Comparison of ENCODE assay signal across 11 mouse cellular contexts in genomic region chr13:54260318-54260717, GRCm38 (mm10).
DNase-seq lines count a peak whose midpoint lies in the region; ATAC-seq lines count a peak whose summit lies in the region.
"Had no signal": no experiment of that assay in that cellular context is flagged by ENCODE, and none has a peak within 500 bp of the region (broad histone marks: within the 10 kb centered on the region; RNA-seq: fewer than 3 reads in every experiment).

No protein-coding gene starts in this region.

- no peak overlapping the region for H3K9ac ChIP-seq in hindbrain, embryonic 12.5 days
- H3K9ac ChIP-seq: limb, embryonic 15.5 days; midbrain, embryonic 15.5 days had no signal

- no peak overlapping the region for H3K27ac ChIP-seq in hindbrain, embryonic 12.5 days
- H3K27ac ChIP-seq: limb, embryonic 15.5 days; midbrain, embryonic 15.5 days had no signal

- no peaks in the 10 kb centered on the region for H3K9me3 ChIP-seq in hindbrain, embryonic 12.5 days (replicated peaks)
- H3K9me3 ChIP-seq: limb, embryonic 15.5 days; midbrain, embryonic 15.5 days had no signal

- H3K36me3 ChIP-seq in hindbrain, embryonic 12.5 days = no peaks in the 10 kb centered on the region
- H3K36me3 ChIP-seq: limb, embryonic 15.5 days; midbrain, embryonic 15.5 days had no signal

- H3K4me3 ChIP-seq in hindbrain, embryonic 12.5 days = no peak overlapping the region
- H3K4me3 ChIP-seq: limb, embryonic 15.5 days; midbrain, embryonic 15.5 days had no signal

- intact Hi-C loops in left cerebral cortex, postnatal 4 days (cut with DNase I) = no loop called here

- ATAC-seq in hindbrain, embryonic 12.5 days (ENCODE audit: low FRiP score) = no peak
- ATAC-seq: midbrain, embryonic 15.5 days had no signal

- peak; percentile 64 for DNase-seq in adrenal gland, postnatal 10 days
- no peak for DNase-seq in adrenal gland, adult 18-20 months (ENCODE audit: low spot score in 2 of 2)
- peak; percentile 57 to 74 for DNase-seq in left cerebral cortex, adult 18-20 months (ENCODE audit: low spot score in 2 of 2)
- no peak for DNase-seq in left cerebral cortex, postnatal 4 days
- DNase-seq in embryo, embryonic 10.5 days (ENCODE audit: low spot score) = peak; percentile 44
- DNase-seq in right cerebral cortex, postnatal 14 days = peak; percentile 42
- DNase-seq in spleen, postnatal 14 days (ENCODE audit: low spot score in 2 of 2) = no peak
- DNase-seq: gastrocnemius, postnatal 36 days had no signal

- peaks cover 19% of the 10 kb centered on the region for H3K4me1 ChIP-seq in hindbrain, embryonic 12.5 days

- peaks cover 6% of the 10 kb centered on the region; the same call in 1 of the 2 replicates for H3K27me3 ChIP-seq in hindbrain, embryonic 12.5 days
- H3K27me3 ChIP-seq: midbrain, embryonic 15.5 days had no signal

- WGBS in hindbrain, embryonic 12.5 days = 29% methylated on average over 8 of the region's 8 CpGs

- no peak overlapping the region for H3K4me2 ChIP-seq in hindbrain, embryonic 12.5 days (replicated peaks)
- H3K4me2 ChIP-seq: limb, embryonic 15.5 days; midbrain, embryonic 15.5 days had no signal

Comparison
In these comparisons a context has a peak if more than half of its experiments do, and no peak if none do; other contexts are left out.
1. DNase-seq: peak in adrenal gland, postnatal 10 days (single experiment), left cerebral cortex, adult 18-20 months (2 of 2), embryo, embryonic 10.5 days (single experiment) and right cerebral cortex, postnatal 14 days (single experiment); none in adrenal gland, adult 18-20 months (0 of 2), left cerebral cortex, postnatal 4 days (single experiment) and spleen, postnatal 14 days (0 of 2).